Mouse (Mus musculus) lung, postnatal 0 days (tissue): ENCODE results near the gene Tjp3.

ENCODE experiments used
- CTCF ChIP-seq: IDR thresholded peaks from 2 replicates; pipeline ENCODE4 v1.5.1; 2016; ENCODE audit warnings: antibody characterized with exemption, mild to moderate bottlenecking
- EP300 ChIP-seq: IDR thresholded peaks from 2 replicates; pipeline ENCODE4 v1.6.1; 2016; ENCODE audit warnings: antibody characterized with exemption, mild to moderate bottlenecking, control low read depth

- TF ChIP-seq EP300: no peak
- TF ChIP-seq CTCF: no peak
Measured at GRCm38 (mm10) chr10:81306837-81307682, 15.7 kb upstream of the Tjp3 start.
